Comparison of ENCODE assay signal across 8 mouse cellular contexts in genomic region chr6:85373066-85373860, GRCm38 (mm10). TPM values are rescaled to one million over a fixed set of nuclear protein-coding genes. Genes with fewer than 3 reads are reported as not detected.
DNase-seq lines count a peak whose midpoint lies in the region; ATAC-seq and TF ChIP-seq lines count a peak whose summit lies in the region.

No protein-coding gene starts in this region.

- no peaks in the 10 kb centered on the region for H3K27me3 ChIP-seq in heart, embryonic 13.5 days (replicated peaks)
- H3K27me3 ChIP-seq in hindbrain, embryonic 11.5 days (ENCODE audit: control insufficient read depth, insufficient read depth, low read length), result peaks cover 2% of the 10 kb centered on the region; the same call in 1 of the 2 replicates
- no peaks in the 10 kb centered on the region; the same call in 1 of the 2 replicates for H3K27me3 ChIP-seq in midbrain, embryonic 11.5 days (ENCODE audit: control insufficient read depth, insufficient read depth, low read length)

- peak overlapping the region; percentile 75 for H3K4me2 ChIP-seq in heart, embryonic 13.5 days
- peak overlapping the region; percentile 96 for H3K4me2 ChIP-seq in hindbrain, embryonic 11.5 days (replicated peaks; ENCODE audit: low read depth, low read length)
- peak overlapping the region; percentile 97 for H3K4me2 ChIP-seq in midbrain, embryonic 11.5 days

- peak overlapping the region; percentile 98 for H3K9ac ChIP-seq in heart, embryonic 13.5 days
- peak overlapping the region; percentile 77 for H3K9ac ChIP-seq in hindbrain, embryonic 11.5 days (ENCODE audit: low read depth, low read length)
- peak overlapping the region; percentile 75 for H3K9ac ChIP-seq in midbrain, embryonic 11.5 days (ENCODE audit: low read length)

- peak overlapping the region; percentile 94 for H3K4me3 ChIP-seq in heart, embryonic 13.5 days
- H3K4me3 ChIP-seq in bone marrow, adult 2 months (replicated peaks; ENCODE audit: control insufficient read depth, low read depth, low read length), result peak overlapping the region; percentile 76
- peak overlapping the region; percentile 74 for H3K4me3 ChIP-seq in hindbrain, embryonic 11.5 days (ENCODE audit: low read depth, low read length)
- peak overlapping the region; percentile 66 for H3K4me3 ChIP-seq in midbrain, embryonic 11.5 days (ENCODE audit: low read depth, low read length)

- TF ChIP-seq POLR2A in bone marrow, adult 2 months (IDR thresholded peaks at IDR 0.05; ENCODE audit: borderline replicate concordance, control insufficient read depth, low read depth, low read length), result no peak

- TF ChIP-seq CTCF in bone marrow, adult 2 months (IDR thresholded peaks at IDR 0.05; ENCODE audit: control insufficient read depth, insufficient read depth, low read length), result no peak

- WGBS in heart, embryonic 13.5 days, result 67% methylated on average over 10 of the region's 10 CpGs
- 76% methylated on average over 10 of the region's 10 CpGs for WGBS in bone marrow, adult 2 months
- 87% methylated on average over 10 of the region's 10 CpGs for WGBS in hindbrain, embryonic 11.5 days
- WGBS in midbrain, embryonic 11.5 days, result 84% methylated on average over 10 of the region's 10 CpGs

- peak overlapping the region; percentile 96 for H3K27ac ChIP-seq in heart, embryonic 13.5 days (replicated peaks)
- H3K27ac ChIP-seq in bone marrow, adult 2 months (ENCODE audit: control insufficient read depth, insufficient read depth, low read depth, low read length, poor library complexity), result no peak overlapping the region
- H3K27ac ChIP-seq in hindbrain, embryonic 11.5 days (ENCODE audit: low read depth, low read length), result no peak overlapping the region
- H3K27ac ChIP-seq in midbrain, embryonic 11.5 days (ENCODE audit: low read depth, low read length), result no peak overlapping the region

- peaks cover 15% of the 10 kb centered on the region; the same call in 1 of the 2 replicates for H3K36me3 ChIP-seq in heart, embryonic 13.5 days
- no peaks in the 10 kb centered on the region for H3K36me3 ChIP-seq in hindbrain, embryonic 11.5 days (ENCODE audit: control insufficient read depth, insufficient read depth, low read length)
- H3K36me3 ChIP-seq in midbrain, embryonic 11.5 days (ENCODE audit: control insufficient read depth, insufficient read depth, low read length), result no peaks in the 10 kb centered on the region

- H3K9me3 ChIP-seq in heart, embryonic 13.5 days, result no peaks in the 10 kb centered on the region
- no peaks in the 10 kb centered on the region for H3K9me3 ChIP-seq in hindbrain, embryonic 11.5 days (ENCODE audit: control insufficient read depth, low read length)
- H3K9me3 ChIP-seq in midbrain, embryonic 11.5 days (ENCODE audit: control insufficient read depth, low read length), result no peaks in the 10 kb centered on the region

- DNase-seq in heart, postnatal 4 days, result no peak
- no peak for DNase-seq in hindbrain, embryonic 11.5 days (ENCODE audit: low spot score)
- DNase-seq in midbrain, embryonic 11.5 days (ENCODE audit: low spot score, missing footprints), result peak; percentile 82
- no peak for DNase-seq in gastrocnemius, postnatal 25 days
- DNase-seq in adrenal gland, postnatal 10 days, result no peak
- DNase-seq in urinary bladder, postnatal 4 days (ENCODE audit: low spot score in 2 of 2), result no peak

- peaks cover 73% of the 10 kb centered on the region for H3K4me1 ChIP-seq in heart, embryonic 13.5 days
- peaks cover 2% of the 10 kb centered on the region; the same call in 1 of the 2 replicates for H3K4me1 ChIP-seq in bone marrow, adult 2 months (ENCODE audit: control insufficient read depth, insufficient read depth, low read length)
- H3K4me1 ChIP-seq in hindbrain, embryonic 11.5 days (replicated peaks; ENCODE audit: control insufficient read depth, insufficient read depth, low read length), result peaks cover 3% of the 10 kb centered on the region; the same call in 1 of the 2 replicates
- H3K4me1 ChIP-seq in midbrain, embryonic 11.5 days (ENCODE audit: control insufficient read depth, insufficient read depth, low read length), result peaks cover 6% of the 10 kb centered on the region

- no peak for ATAC-seq in heart, embryonic 13.5 days (ENCODE audit: extremely low read depth, insufficient number of reproducible peaks, low FRiP score, low TSS enrichment)
- no peak for ATAC-seq in hindbrain, embryonic 11.5 days (ENCODE audit: low FRiP score)
- ATAC-seq in midbrain, embryonic 11.5 days (ENCODE audit: low FRiP score), result no peak

RNA-seq across cellular contexts. Expression of gene Rab11fip5, which starts 1.2 kb away (rescaled TPM):
- polyA plus RNA-seq in heart, embryonic 13.5 days (2015; fragmentation: Nextera tagmentation; extraction: Ambion mirVana), result 38.7 and 45.2 TPM in 2 replicates
- total RNA-seq in heart, postnatal 4 days (2021), result 10 to 100 TPM; 74.7 to 79.8 TPM
- polyA plus RNA-seq in bone marrow, adult 2 months (2011; ENCODE audit: insufficient read depth, insufficient read length, low replicate concordance, missing spikeins), result 1.7 and 3.8 TPM in 2 replicates
- 4.1 and 4.6 TPM in 2 replicates for polyA plus RNA-seq in hindbrain, embryonic 11.5 days (2014; fragmentation: Nextera tagmentation; extraction: Ambion mirVana)
- polyA plus RNA-seq in midbrain, embryonic 11.5 days (2014; fragmentation: Nextera tagmentation; extraction: Ambion mirVana), result 4.2 and 4.7 TPM in 2 replicates
- total RNA-seq in gastrocnemius, postnatal 25 days (2021), result 10 to 100 TPM; 22.7 to 26.5 TPM
- total RNA-seq in adrenal gland, postnatal 10 days (2021), result 10 to 100 TPM; 24.5 to 32.4 TPM

RNA-seq across cellular contexts. Expression of gene Sfxn5, which starts 40.0 kb away (rescaled TPM):
- 3.3 and 4.6 TPM in 2 replicates for polyA plus RNA-seq in heart, embryonic 13.5 days (2015; fragmentation: Nextera tagmentation; extraction: Ambion mirVana)
- total RNA-seq in heart, postnatal 4 days (2021), result 1 to 10 TPM; 3.0 to 3.6 TPM
- polyA plus RNA-seq in bone marrow, adult 2 months (2011; ENCODE audit: insufficient read depth, insufficient read length, low replicate concordance, missing spikeins), result 14.5 and 27.9 TPM in 2 replicates
- polyA plus RNA-seq in hindbrain, embryonic 11.5 days (2014; fragmentation: Nextera tagmentation; extraction: Ambion mirVana), result 5.1 and 6.2 TPM in 2 replicates
- polyA plus RNA-seq in midbrain, embryonic 11.5 days (2014; fragmentation: Nextera tagmentation; extraction: Ambion mirVana), result 5.7 and 6.2 TPM in 2 replicates
- total RNA-seq in gastrocnemius, postnatal 25 days (2021), result 1 to 10 TPM; 5.0 to 7.3 TPM
- total RNA-seq in adrenal gland, postnatal 10 days (2021), result 10 to 100 TPM; 21.5 to 23.1 TPM

RNA-seq across cellular contexts. Expression of gene Noto, which starts 50.4 kb away (rescaled TPM):
- polyA plus RNA-seq in heart, embryonic 13.5 days (2015; fragmentation: Nextera tagmentation; extraction: Ambion mirVana), result not detected in 2 replicates
- total RNA-seq in heart, postnatal 4 days (2021), result not detected
- polyA plus RNA-seq in bone marrow, adult 2 months (2011; ENCODE audit: insufficient read depth, insufficient read length, low replicate concordance, missing spikeins), result 2.0 TPM in 1 of 2 replicates, not detected in the other
- not detected in 2 replicates for polyA plus RNA-seq in hindbrain, embryonic 11.5 days (2014; fragmentation: Nextera tagmentation; extraction: Ambion mirVana)
- not detected in 2 replicates for polyA plus RNA-seq in midbrain, embryonic 11.5 days (2014; fragmentation: Nextera tagmentation; extraction: Ambion mirVana)
- total RNA-seq in gastrocnemius, postnatal 25 days (2021), result not detected
- total RNA-seq in adrenal gland, postnatal 10 days (2021), result not detected

RNA-seq across cellular contexts. Expression of gene Smyd5, which starts 58.5 kb away (rescaled TPM):
- polyA plus RNA-seq in heart, embryonic 13.5 days (2015; fragmentation: Nextera tagmentation; extraction: Ambion mirVana), result 38.0 and 39.6 TPM in 2 replicates
- 10 to 100 TPM; 17.1 to 19.6 TPM for total RNA-seq in heart, postnatal 4 days (2021)
- polyA plus RNA-seq in bone marrow, adult 2 months (2011; ENCODE audit: insufficient read depth, insufficient read length, low replicate concordance, missing spikeins), result 7.3 and 8.1 TPM in 2 replicates
- 52.4 and 53.1 TPM in 2 replicates for polyA plus RNA-seq in hindbrain, embryonic 11.5 days (2014; fragmentation: Nextera tagmentation; extraction: Ambion mirVana)
- polyA plus RNA-seq in midbrain, embryonic 11.5 days (2014; fragmentation: Nextera tagmentation; extraction: Ambion mirVana), result 52.1 and 52.6 TPM in 2 replicates
- 1 to 10 TPM; 5.8 to 6.1 TPM for total RNA-seq in gastrocnemius, postnatal 25 days (2021)
- total RNA-seq in adrenal gland, postnatal 10 days (2021), result 10 to 100 TPM; 25.7 to 26.7 TPM
